Mouse (Mus musculus): Measurements from ENCODE around the gene Rab7b. TPM values are rescaled to one million over a fixed set of nuclear protein-coding genes. Genes with fewer than 3 reads are reported as not detected.

Gene Rab7b
- total and polyA plus RNA-seq, 2 experiments from 2014 or later, result 2.8 to 3.1 TPM

- H3K4me3 ChIP-seq (ENCODE audit: low read depth, low read length), result no peak overlapping the region
- no peak overlapping the region for H3K9ac ChIP-seq (replicated peaks; ENCODE audit: low read depth, low read length)
- no peaks in the 10 kb centered on the region for H3K36me3 ChIP-seq (replicated peaks; ENCODE audit: control insufficient read depth, insufficient read depth, low read length)
- H3K27ac ChIP-seq (ENCODE audit: low read depth), result no peak overlapping the region
- ATAC-seq (ENCODE audit: insufficient read depth, low read depth) (peak; percentile 27; the same call in 1 of the 2 replicates), DNase-seq (ENCODE audit: low spot score) (peak; percentile 18)
- peaks cover 6% of the 10 kb centered on the region; the same call in 1 of the 2 replicates for H3K4me1 ChIP-seq (ENCODE audit: control insufficient read depth, insufficient read depth)
- peak overlapping the region; percentile 26; the same call in 1 of the 2 replicates for H3K4me2 ChIP-seq (ENCODE audit: low read depth, low read length)
- no peaks in the 10 kb centered on the region for H3K9me3 ChIP-seq (replicated peaks; ENCODE audit: control insufficient read depth, low read length)
- 20% methylated on average over 8 of the region's 8 CpGs for WGBS
- H3K27me3 ChIP-seq (ENCODE audit: control insufficient read depth, insufficient read depth, low read length), result no peaks in the 10 kb centered on the region
- TF ChIP-seq EP300 (IDR thresholded peaks at IDR 0.05; ENCODE audit: low read depth) (no peak), CTCF (IDR thresholded peaks at IDR 0.05; ENCODE audit: low read depth) (no peak)
Observed at GRCm38 (mm10) chr1:131702094-131702766, 13.7 kb downstream of the Rab7b start.

- 88% methylated on average over 2 of the region's 2 CpGs for WGBS
- no peak overlapping the region for H3K4me2 ChIP-seq (ENCODE audit: low read depth, low read length)
Observed at GRCm38 (mm10) chr1:131703482-131703881, 15.0 kb downstream of the Rab7b start.

GRCm38 (mm10) chr1:131708338-131708737 lies 19.8 kb downstream of the Rab7b start:
- Histone ChIP-seq H3K4me1 (ENCODE audit: control insufficient read depth, insufficient read depth) (no peaks in the 10 kb centered on the region), H3K4me3 (ENCODE audit: low read depth, low read length) (no peak overlapping the region), H3K9me3 (replicated peaks; ENCODE audit: control insufficient read depth, low read length) (no peaks in the 10 kb centered on the region), H3K36me3 (replicated peaks; ENCODE audit: control insufficient read depth, insufficient read depth, low read length) (no peaks in the 10 kb centered on the region), H3K27ac (ENCODE audit: low read depth) (no peak overlapping the region), H3K27me3 (ENCODE audit: control insufficient read depth, insufficient read depth, low read length) (no peaks in the 10 kb centered on the region), H3K4me2 (ENCODE audit: low read depth, low read length) (no peak overlapping the region), H3K9ac (replicated peaks; ENCODE audit: low read depth, low read length) (no peak overlapping the region)
- WGBS, result 22% methylated on average over 4 of the region's 4 CpGs
- TF ChIP-seq CTCF (IDR thresholded peaks at IDR 0.05; ENCODE audit: low read depth) (peak; percentile 74), EP300 (IDR thresholded peaks at IDR 0.05; ENCODE audit: low read depth) (no peak)
- ATAC-seq (ENCODE audit: insufficient read depth, low read depth), result no peak
- DNase-seq (ENCODE audit: low spot score), result no peak

More at GRCm38 (mm10) chr1:131703482-131703881, 15.0 kb downstream of the Rab7b start:
- no peak overlapping the region for H3K27ac ChIP-seq (ENCODE audit: low read depth)
- TF ChIP-seq CTCF (IDR thresholded peaks at IDR 0.05; ENCODE audit: low read depth) (no peak), EP300 (IDR thresholded peaks at IDR 0.05; ENCODE audit: low read depth) (no peak)
- peaks cover 6% of the 10 kb centered on the region; the same call in 1 of the 2 replicates for H3K4me1 ChIP-seq (ENCODE audit: control insufficient read depth, insufficient read depth)
- no peaks in the 10 kb centered on the region for H3K36me3 ChIP-seq (replicated peaks; ENCODE audit: control insufficient read depth, insufficient read depth, low read length)
- no peak overlapping the region for H3K4me3 ChIP-seq (ENCODE audit: low read depth, low read length)
- H3K9ac ChIP-seq (replicated peaks; ENCODE audit: low read depth, low read length), result no peak overlapping the region
- H3K27me3 ChIP-seq (ENCODE audit: control insufficient read depth, insufficient read depth, low read length), result no peaks in the 10 kb centered on the region
- ATAC-seq (ENCODE audit: insufficient read depth, low read depth) (no peak), DNase-seq (ENCODE audit: low spot score) (no peak)
- H3K9me3 ChIP-seq (replicated peaks; ENCODE audit: control insufficient read depth, low read length), result no peaks in the 10 kb centered on the region

- Histone ChIP-seq H3K27me3 (ENCODE audit: control insufficient read depth, insufficient read depth, low read length) (no peaks in the 10 kb centered on the region), H3K9ac (replicated peaks; ENCODE audit: low read depth, low read length) (no peak overlapping the region), H3K36me3 (replicated peaks; ENCODE audit: control insufficient read depth, insufficient read depth, low read length) (no peaks in the 10 kb centered on the region), H3K27ac (ENCODE audit: low read depth) (no peak overlapping the region), H3K4me1 (ENCODE audit: control insufficient read depth, insufficient read depth) (peaks cover 11% of the 10 kb centered on the region), H3K4me2 (ENCODE audit: low read depth, low read length) (no peak overlapping the region), H3K9me3 (replicated peaks; ENCODE audit: control insufficient read depth, low read length) (no peaks in the 10 kb centered on the region), H3K4me3 (ENCODE audit: low read depth, low read length) (no peak overlapping the region)
- ATAC-seq (ENCODE audit: insufficient read depth, low read depth) (no peak), DNase-seq (ENCODE audit: low spot score) (no peak)
- 67% methylated on average over 10 of the region's 10 CpGs for WGBS
- TF ChIP-seq EP300 (IDR thresholded peaks at IDR 0.05; ENCODE audit: low read depth) (no peak), CTCF (IDR thresholded peaks at IDR 0.05; ENCODE audit: low read depth) (no peak)
Observed at GRCm38 (mm10) chr1:131711518-131711917, 23.0 kb downstream of the Rab7b start.

- Histone ChIP-seq H3K4me1 (ENCODE audit: control insufficient read depth, insufficient read depth) (peaks cover 11% of the 10 kb centered on the region), H3K4me3 (ENCODE audit: low read depth, low read length) (no peak overlapping the region), H3K27ac (ENCODE audit: low read depth) (no peak overlapping the region), H3K4me2 (ENCODE audit: low read depth, low read length) (no peak overlapping the region), H3K36me3 (replicated peaks; ENCODE audit: control insufficient read depth, insufficient read depth, low read length) (no peaks in the 10 kb centered on the region), H3K9me3 (replicated peaks; ENCODE audit: control insufficient read depth, low read length) (no peaks in the 10 kb centered on the region), H3K9ac (replicated peaks; ENCODE audit: low read depth, low read length) (no peak overlapping the region), H3K27me3 (ENCODE audit: control insufficient read depth, insufficient read depth, low read length) (no peaks in the 10 kb centered on the region)
- TF ChIP-seq CTCF (IDR thresholded peaks at IDR 0.05; ENCODE audit: low read depth) (peak; percentile 91), EP300 (IDR thresholded peaks at IDR 0.05; ENCODE audit: low read depth) (no peak)
- 18% methylated on average over 2 of the region's 2 CpGs for WGBS
- ATAC-seq (ENCODE audit: insufficient read depth, low read depth), result peak; percentile 75
- peak; percentile 83 for DNase-seq (ENCODE audit: low spot score)
Observed at GRCm38 (mm10) chr1:131712386-131712785, 23.9 kb downstream of the Rab7b start.

All from heart, postnatal 0 days (tissue).